Mouse (Mus musculus): ENCODE measurements around the gene Ralgapa1. TPM values are rescaled to one million over a fixed set of nuclear protein-coding genes. Genes with fewer than 3 reads are reported as not detected.
"Not testable (repeated sequence)": the region's sequence is repeated elsewhere in the genome, so short reads cannot be mapped to it uniquely, and the experiment has no call there.

Ralgapa1 gene
- polyA plus RNA-seq, 1 experiment from 2014 or later: 20.3 TPM

DNA sequence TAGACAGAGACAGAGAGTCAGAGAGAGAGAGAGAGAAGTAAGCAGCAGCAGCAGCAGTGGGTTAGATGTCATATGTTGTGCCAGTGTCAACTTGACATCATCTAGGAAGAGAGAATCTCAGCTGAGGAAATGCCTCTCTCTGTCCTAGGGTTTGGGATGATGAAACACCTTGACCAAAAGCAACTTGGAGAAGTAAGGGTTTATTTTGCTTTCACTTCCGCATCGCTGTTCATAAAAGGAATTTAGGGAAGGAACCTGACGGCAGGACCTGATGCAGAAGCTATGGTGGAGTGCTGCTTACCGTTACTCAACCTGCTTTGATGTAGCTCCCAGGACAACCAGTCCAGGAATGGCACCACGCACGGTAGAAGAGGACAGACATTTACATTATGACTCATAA lies 3.1 kb upstream of the Ralgapa1 start:
- no peaks in the 10 kb centered on the region for H3K36me3 ChIP-seq (ENCODE audit: control insufficient read depth, insufficient read depth, low read length)
- H3K27ac ChIP-seq (ENCODE audit: low read depth): no peak overlapping the region
- DNase-seq (ENCODE audit: low spot score): no peak
- H3K9me3 ChIP-seq (ENCODE audit: control insufficient read depth, low read length): 0 out of 2 replicates have a peak, but pooled peaks cover 3% of the 10 kb centered on the region
- no peak for ATAC-seq (replicated peaks; ENCODE audit: low FRiP score, low TSS enrichment, low read depth)
- H3K27me3 ChIP-seq (replicated peaks; ENCODE audit: control insufficient read depth, insufficient read depth, low read length): no peaks in the 10 kb centered on the region
- H3K4me3 ChIP-seq (ENCODE audit: low read depth, low read length): no peak overlapping the region
- 84% methylated on average over 6 of the region's 6 CpGs for WGBS
- no peak overlapping the region for H3K4me2 ChIP-seq (ENCODE audit: low read length)
- no peak overlapping the region for H3K9ac ChIP-seq (ENCODE audit: low read length)
- peaks cover 8% of the 10 kb centered on the region for H3K4me1 ChIP-seq (replicated peaks; ENCODE audit: control insufficient read depth, insufficient read depth, low read length)

DNA sequence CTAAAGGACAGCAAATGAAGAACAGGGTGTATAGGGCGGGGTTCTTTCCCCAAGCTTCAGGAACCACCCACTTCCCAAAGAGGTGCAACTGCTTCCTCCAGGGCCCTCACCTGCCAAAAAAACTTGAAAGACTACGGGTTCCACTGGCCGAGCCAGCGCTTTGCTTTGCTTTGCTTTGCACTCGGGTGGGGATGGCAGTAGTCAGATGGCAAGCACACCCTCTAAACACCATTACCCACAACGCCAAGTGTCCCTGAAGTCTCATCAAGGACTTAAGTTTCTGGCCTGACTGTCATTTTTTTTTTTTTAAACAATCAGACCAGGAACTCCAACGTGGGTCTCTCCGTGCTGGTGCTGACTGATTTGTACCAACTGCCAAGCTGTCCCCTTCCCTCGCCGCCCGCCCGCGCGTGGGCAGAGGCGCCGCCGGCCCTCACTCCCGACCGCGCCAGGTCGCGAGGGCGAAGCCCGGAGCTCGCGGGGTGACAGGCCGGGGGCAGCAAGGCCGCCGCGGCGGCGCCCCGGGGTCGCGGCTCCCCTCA lies 777 bp downstream of the Ralgapa1 start:
- peak overlapping the region; percentile 94 for H3K4me3 ChIP-seq (ENCODE audit: low read depth, low read length)
- H3K9me3 ChIP-seq (ENCODE audit: control insufficient read depth, low read length): no peaks in the 10 kb centered on the region
- peak overlapping the region; percentile 89 for H3K9ac ChIP-seq (ENCODE audit: low read length)
- peak overlapping the region; percentile 91 for H3K27ac ChIP-seq (ENCODE audit: low read depth)
- H3K4me1 ChIP-seq (replicated peaks; ENCODE audit: control insufficient read depth, insufficient read depth, low read length): peaks cover 12% of the 10 kb centered on the region
- WGBS: 1% methylated on average over 35 of the region's 35 CpGs
- peak; percentile 10 for ATAC-seq (replicated peaks; ENCODE audit: low FRiP score, low TSS enrichment, low read depth)
- H3K27me3 ChIP-seq (replicated peaks; ENCODE audit: control insufficient read depth, insufficient read depth, low read length): no peaks in the 10 kb centered on the region
- no peaks in the 10 kb centered on the region for H3K36me3 ChIP-seq (ENCODE audit: control insufficient read depth, insufficient read depth, low read length)
- peak overlapping the region; percentile 71 for H3K4me2 ChIP-seq (ENCODE audit: low read length)
- peak; percentile 82 for DNase-seq (ENCODE audit: low spot score)

DNA sequence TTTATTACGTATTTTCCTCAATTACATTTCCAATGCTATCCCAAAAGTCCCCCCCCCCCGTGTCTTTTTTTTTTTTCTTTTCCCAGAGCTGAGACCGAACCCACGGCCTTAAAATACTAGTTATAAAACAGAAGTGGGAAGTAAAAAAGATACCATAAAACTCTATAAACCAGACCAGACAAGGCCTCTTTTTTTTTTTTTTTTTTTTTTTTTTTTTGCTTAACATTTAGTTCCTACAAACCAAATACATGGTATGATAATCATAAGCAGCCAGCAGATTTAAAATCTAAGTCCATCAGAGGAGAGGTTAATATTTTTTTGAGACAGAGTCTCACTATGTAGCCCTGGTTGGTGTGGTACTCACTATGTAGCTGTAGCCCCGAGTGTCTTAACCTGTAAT lies 4.5 kb downstream of the Ralgapa1 start:
- 87% methylated on average over 5 of the region's 5 CpGs for WGBS
- DNase-seq (ENCODE audit: low spot score): no peak

DNA sequence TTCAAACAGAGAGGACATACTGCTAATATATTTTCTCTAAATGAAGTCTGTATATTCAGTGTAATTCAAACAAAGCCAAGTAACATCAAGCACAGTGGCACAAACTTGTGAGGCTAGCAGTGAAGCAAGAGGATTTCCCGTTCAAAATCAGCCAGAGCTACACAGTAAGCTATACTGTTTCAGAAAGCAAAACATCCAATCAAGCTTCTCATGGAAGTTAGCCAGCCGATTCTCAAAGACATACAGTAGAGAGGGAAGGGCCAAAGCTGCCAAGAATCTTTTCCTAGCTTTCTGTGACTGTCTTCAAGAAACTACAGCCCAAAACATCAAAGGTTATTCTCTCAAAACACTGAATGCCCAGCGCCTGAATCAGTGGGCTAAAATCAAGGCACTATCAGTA lies 15.9 kb downstream of the Ralgapa1 start:
- Histone ChIP-seq H3K4me1 (replicated peaks; ENCODE audit: control insufficient read depth, insufficient read depth, low read length) (no peaks in the 10 kb centered on the region), H3K27ac (ENCODE audit: low read depth) (no peak overlapping the region), H3K9me3 (ENCODE audit: control insufficient read depth, low read length) (no peaks in the 10 kb centered on the region), H3K4me2 (ENCODE audit: low read length) (no peak overlapping the region), H3K27me3 (replicated peaks; ENCODE audit: control insufficient read depth, insufficient read depth, low read length) (no peaks in the 10 kb centered on the region), H3K9ac (ENCODE audit: low read length) (no peak overlapping the region), H3K4me3 (ENCODE audit: low read depth, low read length) (no peak overlapping the region), H3K36me3 (ENCODE audit: control insufficient read depth, insufficient read depth, low read length) (no peaks in the 10 kb centered on the region)
- ATAC-seq (replicated peaks; ENCODE audit: low FRiP score, low TSS enrichment, low read depth) (no peak), DNase-seq (ENCODE audit: low spot score) (no peak)
- 61% methylated on average over 3 of the region's 3 CpGs for WGBS

More for the DNA sequence above, 4.5 kb downstream of the Ralgapa1 start:
- Histone ChIP-seq H3K27me3 (replicated peaks; ENCODE audit: control insufficient read depth, insufficient read depth, low read length) (no peaks in the 10 kb centered on the region), H3K36me3 (ENCODE audit: control insufficient read depth, insufficient read depth, low read length) (no peaks in the 10 kb centered on the region), H3K9me3 (ENCODE audit: control insufficient read depth, low read length) (no peaks in the 10 kb centered on the region), H3K9ac (ENCODE audit: low read length) (no peak overlapping the region), H3K4me2 (ENCODE audit: low read length) (no peak overlapping the region), H3K4me3 (ENCODE audit: low read depth, low read length) (no peak overlapping the region), H3K4me1 (replicated peaks; ENCODE audit: control insufficient read depth, insufficient read depth, low read length) (peaks cover 12% of the 10 kb centered on the region), H3K27ac (ENCODE audit: low read depth) (no peak overlapping the region)
- ATAC-seq (replicated peaks; ENCODE audit: low FRiP score, low TSS enrichment, low read depth): no peak

DNA sequence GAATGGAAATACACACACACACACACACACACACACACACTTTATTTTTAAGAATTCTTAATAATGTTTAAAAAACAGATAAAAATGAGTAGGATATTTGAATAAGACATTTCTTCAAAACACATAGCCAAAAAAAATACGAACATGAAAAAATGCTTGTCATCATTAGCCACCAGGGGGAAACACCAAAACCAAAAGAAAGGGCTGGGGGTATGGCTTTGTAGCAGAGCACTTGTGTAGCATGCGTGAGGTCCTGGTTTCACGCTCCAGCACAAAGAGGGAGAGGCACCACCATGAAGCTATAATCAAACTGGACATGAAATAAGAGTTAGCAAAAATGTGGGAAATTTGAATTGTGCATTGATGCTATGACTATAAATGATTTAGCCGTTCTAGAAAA lies 19.8 kb downstream of the Ralgapa1 start:
- Histone ChIP-seq H3K9ac (ENCODE audit: low read length) (no peak overlapping the region), H3K4me2 (ENCODE audit: low read length) (no peak overlapping the region), H3K4me1 (replicated peaks; ENCODE audit: control insufficient read depth, insufficient read depth, low read length) (no peaks in the 10 kb centered on the region), H3K36me3 (ENCODE audit: control insufficient read depth, insufficient read depth, low read length) (no peaks in the 10 kb centered on the region), H3K9me3 (ENCODE audit: control insufficient read depth, low read length) (no peaks in the 10 kb centered on the region), H3K27me3 (replicated peaks; ENCODE audit: control insufficient read depth, insufficient read depth, low read length) (no peaks in the 10 kb centered on the region), H3K4me3 (ENCODE audit: low read depth, low read length) (no peak overlapping the region), H3K27ac (ENCODE audit: low read depth) (no peak overlapping the region)
- ATAC-seq (replicated peaks; ENCODE audit: low FRiP score, low TSS enrichment, low read depth) (no peak), DNase-seq (ENCODE audit: low spot score) (no peak)
- 96% methylated on average over 4 of the region's 4 CpGs for WGBS

DNA sequence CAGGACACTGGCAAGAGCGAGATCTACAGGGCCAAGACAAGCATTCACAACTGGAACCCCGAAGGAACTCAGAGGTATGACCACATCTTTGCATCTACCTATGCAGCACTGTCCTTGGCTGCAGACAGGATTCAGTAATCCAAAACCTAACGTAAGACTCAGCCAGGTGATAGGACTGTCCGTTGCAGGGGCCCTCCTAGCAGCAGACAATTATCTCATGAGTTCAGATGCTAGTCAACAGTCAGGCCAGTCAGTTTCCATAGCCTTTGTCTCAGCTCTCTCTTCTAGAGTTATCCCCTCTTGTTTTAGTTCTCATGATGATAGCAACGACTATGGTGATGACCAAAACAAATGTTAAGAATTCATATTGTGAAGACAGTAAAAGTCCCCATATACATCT lies 20.8 kb downstream of the Ralgapa1 start:
- Histone ChIP-seq H3K9ac (ENCODE audit: low read length) (no peak overlapping the region), H3K9me3 (ENCODE audit: control insufficient read depth, low read length) (no peaks in the 10 kb centered on the region), H3K27ac (ENCODE audit: low read depth) (no peak overlapping the region), H3K36me3 (ENCODE audit: control insufficient read depth, insufficient read depth, low read length) (no peaks in the 10 kb centered on the region), H3K4me2 (ENCODE audit: low read length) (no peak overlapping the region), H3K4me3 (ENCODE audit: low read depth, low read length) (no peak overlapping the region), H3K4me1 (replicated peaks; ENCODE audit: control insufficient read depth, insufficient read depth, low read length) (no peaks in the 10 kb centered on the region), H3K27me3 (replicated peaks; ENCODE audit: control insufficient read depth, insufficient read depth, low read length) (no peaks in the 10 kb centered on the region)
- DNase-seq (ENCODE audit: low spot score) (no peak), ATAC-seq (replicated peaks; ENCODE audit: low FRiP score, low TSS enrichment, low read depth) (no peak)
- WGBS: 89% methylated on average over 5 of the region's 5 CpGs

DNA sequence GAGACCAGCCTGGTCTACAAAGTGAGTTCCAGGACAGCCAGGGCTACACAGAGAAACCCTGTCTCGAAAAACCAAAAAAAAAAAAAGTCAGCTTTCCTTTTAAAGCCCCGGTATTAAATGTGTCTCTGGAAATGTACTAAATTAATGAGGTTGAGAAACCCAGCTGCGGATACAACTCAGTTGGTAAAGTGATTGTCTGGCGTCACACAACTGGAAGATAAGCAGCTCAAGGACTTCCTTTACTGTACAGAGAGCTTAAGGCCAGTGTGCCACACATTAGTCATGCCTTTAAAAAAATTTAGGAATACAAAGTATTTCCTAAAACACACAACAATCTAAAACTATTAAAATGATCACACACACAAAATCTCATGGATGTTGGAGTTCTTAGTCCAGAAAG lies 22.2 kb downstream of the Ralgapa1 start:
- H3K9me3 ChIP-seq (ENCODE audit: control insufficient read depth, low read length): no peaks in the 10 kb centered on the region
- WGBS: 80% methylated on average over 4 of the region's 4 CpGs
- no peaks in the 10 kb centered on the region for H3K27me3 ChIP-seq (replicated peaks; ENCODE audit: control insufficient read depth, insufficient read depth, low read length)
- no peak overlapping the region for H3K9ac ChIP-seq (ENCODE audit: low read length)
- H3K4me1 ChIP-seq (replicated peaks; ENCODE audit: control insufficient read depth, insufficient read depth, low read length): no peaks in the 10 kb centered on the region
- 0 out of 2 replicates have a peak, but pooled peaks cover 3% of the 10 kb centered on the region for H3K36me3 ChIP-seq (ENCODE audit: control insufficient read depth, insufficient read depth, low read length)
- no peak overlapping the region for H3K4me3 ChIP-seq (ENCODE audit: low read depth, low read length)
- H3K4me2 ChIP-seq (ENCODE audit: low read length): no peak overlapping the region
- no peak for DNase-seq (ENCODE audit: low spot score)
- no peak for ATAC-seq (replicated peaks; ENCODE audit: low FRiP score, low TSS enrichment, low read depth)
- H3K27ac ChIP-seq (ENCODE audit: low read depth): no peak overlapping the region

DNA sequence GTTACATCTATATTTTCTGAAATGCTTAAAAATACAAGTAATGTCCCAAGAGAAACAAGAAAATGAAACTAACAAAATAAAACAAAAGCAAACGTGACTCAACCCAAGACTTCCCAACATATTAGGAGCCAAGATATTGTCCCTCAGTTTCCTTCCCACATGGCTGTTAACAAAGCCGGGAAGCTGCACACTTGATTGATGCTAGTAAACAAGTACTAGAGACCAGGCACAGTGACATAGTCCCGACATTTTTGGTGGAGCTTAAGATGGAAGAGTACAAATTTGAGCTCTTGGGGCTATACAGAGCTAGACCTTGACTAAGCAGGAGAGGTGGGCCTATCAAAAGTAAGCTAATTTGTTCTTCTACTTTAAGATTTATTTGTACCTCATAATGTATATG lies 23.9 kb downstream of the Ralgapa1 start:
- Histone ChIP-seq H3K9me3 (ENCODE audit: control insufficient read depth, low read length) (no peaks in the 10 kb centered on the region), H3K9ac (ENCODE audit: low read length) (no peak overlapping the region), H3K4me3 (ENCODE audit: low read depth, low read length) (no peak overlapping the region), H3K27ac (ENCODE audit: low read depth) (no peak overlapping the region), H3K4me1 (replicated peaks; ENCODE audit: control insufficient read depth, insufficient read depth, low read length) (no peaks in the 10 kb centered on the region), H3K4me2 (ENCODE audit: low read length) (no peak overlapping the region), H3K36me3 (ENCODE audit: control insufficient read depth, insufficient read depth, low read length) (0 out of 2 replicates have a peak, but pooled peaks cover 3% of the 10 kb centered on the region), H3K27me3 (replicated peaks; ENCODE audit: control insufficient read depth, insufficient read depth, low read length) (no peaks in the 10 kb centered on the region)
- WGBS: 75% methylated on average over 3 of the region's 3 CpGs
- ATAC-seq (replicated peaks; ENCODE audit: low FRiP score, low TSS enrichment, low read depth) (no peak), DNase-seq (ENCODE audit: low spot score) (no peak)

DNA sequence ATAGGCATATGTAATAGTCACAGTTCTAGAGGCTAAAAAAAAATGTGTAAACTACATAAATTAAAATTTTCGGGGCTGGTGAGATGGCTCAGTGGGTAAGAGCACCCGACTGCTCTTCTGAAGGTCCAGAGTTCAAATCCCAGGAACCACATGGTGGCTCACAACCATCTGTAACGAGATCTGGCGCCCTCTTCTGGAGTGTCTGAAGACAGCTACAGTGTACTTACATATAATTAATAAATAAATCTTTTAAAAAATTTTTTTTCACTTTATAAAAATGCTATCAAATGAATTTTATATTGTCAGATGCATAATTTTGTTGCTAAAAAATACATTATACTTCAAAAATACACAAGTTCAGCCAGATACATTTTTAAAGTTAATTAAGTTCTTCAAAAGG lies 26.5 kb downstream of the Ralgapa1 start:
- H3K27me3 ChIP-seq (replicated peaks; ENCODE audit: control insufficient read depth, insufficient read depth, low read length); H3K27ac ChIP-seq (ENCODE audit: low read depth); H3K4me2 ChIP-seq (ENCODE audit: low read length); H3K36me3 ChIP-seq (ENCODE audit: control insufficient read depth, insufficient read depth, low read length); ATAC-seq (replicated peaks; ENCODE audit: low FRiP score, low TSS enrichment, low read depth); H3K9ac ChIP-seq (ENCODE audit: low read length); DNase-seq (ENCODE audit: low spot score); H3K4me3 ChIP-seq (ENCODE audit: low read depth, low read length); H3K4me1 ChIP-seq (replicated peaks; ENCODE audit: control insufficient read depth, insufficient read depth, low read length); H3K9me3 ChIP-seq (ENCODE audit: control insufficient read depth, low read length): not testable (repeated sequence)
- WGBS: 79% methylated on average over 4 of the region's 4 CpGs
